Mouse (Mus musculus): ENCODE measurements around the gene Erfe. TPM values are rescaled to one million over a fixed set of nuclear protein-coding genes. Genes with fewer than 3 reads are reported as not detected.
A peak's percentile ranks its signal among the peaks of the same experiment; 100 is the strongest.

The Erfe gene
- polyA plus RNA-seq (2012; ENCODE audit: insufficient read depth, insufficient read length, missing spikeins) = not detected in 2 replicates

DNA sequence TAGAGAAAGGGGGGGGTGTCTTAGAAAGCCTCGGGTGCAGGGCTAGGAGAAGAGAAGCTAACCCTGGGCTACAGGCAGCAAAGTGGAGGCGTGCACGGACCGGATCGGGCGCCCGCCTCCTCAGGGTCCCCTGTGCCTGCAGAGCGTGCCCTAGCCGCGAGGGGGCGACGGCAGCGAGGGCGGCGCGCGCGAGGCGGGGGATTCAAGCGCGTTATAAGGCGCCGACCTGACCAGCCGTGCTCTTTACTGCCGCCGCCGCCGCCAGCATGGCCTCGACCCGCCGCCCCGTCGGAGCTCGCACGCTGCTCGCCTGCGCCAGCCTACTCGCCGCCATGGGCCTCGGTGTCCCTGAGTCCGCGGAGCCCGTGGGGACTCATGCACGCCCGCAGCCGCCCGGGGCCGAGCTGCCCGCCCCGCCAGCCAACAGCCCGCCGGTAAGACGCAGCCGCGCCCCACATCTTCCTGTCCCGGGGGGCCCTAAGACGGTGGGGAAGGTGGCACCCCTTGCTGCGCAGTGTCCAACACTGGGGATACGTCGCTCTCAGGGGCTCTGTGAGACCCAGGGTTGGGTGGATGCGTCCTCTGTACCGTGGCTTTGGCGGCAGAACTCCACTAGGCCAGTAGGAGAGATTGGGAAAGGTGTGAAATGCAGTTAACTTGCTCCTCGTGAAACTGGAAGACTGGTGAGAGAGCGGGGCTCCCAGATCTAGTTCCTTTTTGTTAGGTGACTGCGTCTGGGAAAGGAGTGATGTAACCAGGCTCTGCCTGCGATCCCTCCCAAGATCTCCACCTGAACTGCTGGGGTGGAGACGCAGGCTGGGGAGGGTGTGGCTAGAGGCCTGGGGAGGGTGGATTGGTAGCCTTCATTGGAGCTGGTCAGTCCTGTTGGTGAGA is at the start of gene Erfe:
Gene Erfe, plus strand, starts transcription at position 216 of the 894 bp plus-strand sequence.
- TF ChIP-seq CTCF (IDR thresholded peaks at IDR 0.05; ENCODE audit: low read depth, low read length) (no peak; the same call in 1 of the 2 replicates), POLR2A (IDR thresholded peaks at IDR 0.05; ENCODE audit: borderline replicate concordance, low read depth, low read length) (no peak)
- Histone ChIP-seq H3K4me3 (ENCODE audit: insufficient read depth, low read length) (peak within 1 kb of the TSS; percentile 50), H3K4me1 (ENCODE audit: control insufficient read depth, insufficient read depth, low read length) (peaks cover 2% of the 10 kb centered on the region; the same call in 1 of the 2 replicates), H3K27ac (ENCODE audit: insufficient read depth, low read depth, low read length) (no peak within 1 kb of the TSS)

- TF ChIP-seq POLR2A (IDR thresholded peaks at IDR 0.05; ENCODE audit: borderline replicate concordance, low read depth, low read length) (no peak), CTCF (IDR thresholded peaks at IDR 0.05; ENCODE audit: low read depth, low read length) (no peak)
- Histone ChIP-seq H3K4me1 (ENCODE audit: control insufficient read depth, insufficient read depth, low read length) (0 out of 2 replicates have a peak, but pooled peaks cover 4% of the 10 kb centered on the region), H3K4me3 (ENCODE audit: insufficient read depth, low read length) (no peak overlapping the region), H3K27ac (ENCODE audit: insufficient read depth, low read depth, low read length) (no peak overlapping the region)
These were observed 48.6 kb upstream of the Erfe start for GRCm38 (mm10) chr1:91317656-91318055.

DNA sequence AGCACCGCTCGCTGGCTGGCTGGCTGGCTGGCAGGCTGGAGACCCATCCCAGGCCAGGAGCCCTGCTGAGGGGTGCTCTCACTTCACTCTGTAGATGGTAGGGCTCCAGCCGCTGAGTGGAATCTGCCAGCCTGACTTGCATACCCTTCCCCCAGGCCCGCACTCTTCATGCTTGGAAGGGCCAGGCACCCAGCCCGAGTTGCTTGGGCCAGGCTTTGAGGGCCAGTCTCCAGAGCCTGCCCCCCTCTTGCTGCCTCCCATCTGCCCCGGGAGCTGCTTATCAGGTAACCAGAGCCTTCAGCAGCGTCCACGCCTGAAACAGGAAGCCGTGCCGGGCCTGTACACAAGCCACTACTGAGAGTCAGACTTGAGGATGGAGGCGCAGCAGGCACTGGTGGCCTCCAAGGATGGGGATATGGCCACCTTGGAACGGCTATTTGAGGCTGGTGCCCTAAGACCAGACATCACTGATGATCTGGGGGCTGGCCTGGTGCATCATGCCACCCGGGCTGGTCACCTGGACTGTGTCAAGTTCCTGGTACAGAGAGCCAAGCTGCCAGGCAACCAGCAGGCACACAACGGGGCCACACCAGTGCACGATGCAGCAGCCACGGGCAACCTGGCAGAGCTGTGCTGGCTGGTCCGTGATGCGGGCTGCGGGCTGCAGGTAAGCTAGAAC is 44.3 kb upstream of the Erfe start, which contains the start of gene Espnl:
Gene Espnl, plus strand, starts transcription at position 316 of the 679 bp plus-strand sequence.
- Histone ChIP-seq H3K27ac (ENCODE audit: insufficient read depth, low read depth, low read length) (no peak within 1 kb of the TSS), H3K4me1 (ENCODE audit: control insufficient read depth, insufficient read depth, low read length) (no peaks in the 10 kb centered on the region), H3K4me3 (ENCODE audit: insufficient read depth, low read length) (no peak within 1 kb of the TSS)
- TF ChIP-seq CTCF (IDR thresholded peaks at IDR 0.05; ENCODE audit: low read depth, low read length) (no peak), POLR2A (IDR thresholded peaks at IDR 0.05; ENCODE audit: borderline replicate concordance, low read depth, low read length) (no peak)

DNA sequence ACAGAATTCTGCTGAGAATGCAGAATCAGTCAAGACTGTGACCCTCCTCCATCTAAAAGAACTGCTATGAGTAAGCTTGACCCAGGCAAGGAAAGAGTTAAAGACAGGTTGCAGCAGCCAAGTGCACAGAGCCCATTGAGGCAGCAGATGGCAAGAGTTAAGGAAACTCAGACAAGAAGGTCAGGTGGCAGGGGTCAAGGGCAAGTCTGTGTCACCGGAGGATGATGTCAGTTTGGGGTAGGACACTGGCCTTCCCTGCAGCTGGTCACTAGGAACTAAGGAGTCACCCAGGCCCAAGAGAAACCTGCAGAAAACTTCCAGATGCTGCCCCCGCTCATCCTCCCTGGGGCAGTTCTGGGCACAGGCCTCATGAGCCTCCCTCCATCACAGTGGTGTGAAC is 41.6 kb upstream of the Erfe start:
- Histone ChIP-seq H3K4me1 (ENCODE audit: control insufficient read depth, insufficient read depth, low read length) (no peaks in the 10 kb centered on the region), H3K27ac (ENCODE audit: insufficient read depth, low read depth, low read length) (no peak overlapping the region), H3K4me3 (ENCODE audit: insufficient read depth, low read length) (no peak overlapping the region)
- no peak for TF ChIP-seq CTCF (IDR thresholded peaks at IDR 0.05; ENCODE audit: low read depth, low read length)
- no peak for TF ChIP-seq POLR2A (IDR thresholded peaks at IDR 0.05; ENCODE audit: borderline replicate concordance, low read depth, low read length)

DNA sequence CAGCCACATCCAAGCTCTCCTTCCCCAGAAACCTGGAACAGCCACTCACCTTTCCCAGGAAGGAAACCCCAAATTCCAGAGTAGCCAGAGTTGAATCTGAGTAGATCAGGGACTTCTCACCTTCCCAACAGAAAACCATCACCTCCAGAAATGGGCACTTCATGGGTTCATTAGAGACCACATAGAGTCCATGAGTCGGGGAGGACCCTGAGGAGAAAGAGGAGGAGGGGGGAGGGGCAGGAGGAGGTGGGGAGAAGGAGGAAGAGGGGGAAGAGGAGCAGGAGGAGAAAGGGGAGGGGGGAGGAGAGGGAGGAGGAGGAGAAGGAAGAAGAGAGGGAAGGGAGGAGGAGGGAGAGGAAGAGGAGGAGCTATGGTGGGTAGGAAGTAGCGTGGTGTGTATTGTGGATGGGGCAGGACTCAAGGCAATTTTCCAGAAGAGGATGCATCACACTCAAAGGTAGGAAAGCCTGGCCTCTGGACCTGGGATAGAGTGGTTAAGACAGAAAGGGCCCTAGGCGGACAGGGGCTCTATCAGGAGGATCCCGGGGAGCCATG is 40.7 kb upstream of the Erfe start:
- TF ChIP-seq CTCF (IDR thresholded peaks at IDR 0.05; ENCODE audit: low read depth, low read length) (no peak), POLR2A (IDR thresholded peaks at IDR 0.05; ENCODE audit: borderline replicate concordance, low read depth, low read length) (no peak)
- Histone ChIP-seq H3K4me3 (ENCODE audit: insufficient read depth, low read length) (peak overlapping the region; percentile 43), H3K4me1 (ENCODE audit: control insufficient read depth, insufficient read depth, low read length) (no peaks in the 10 kb centered on the region), H3K27ac (ENCODE audit: insufficient read depth, low read depth, low read length) (no peak overlapping the region)

DNA sequence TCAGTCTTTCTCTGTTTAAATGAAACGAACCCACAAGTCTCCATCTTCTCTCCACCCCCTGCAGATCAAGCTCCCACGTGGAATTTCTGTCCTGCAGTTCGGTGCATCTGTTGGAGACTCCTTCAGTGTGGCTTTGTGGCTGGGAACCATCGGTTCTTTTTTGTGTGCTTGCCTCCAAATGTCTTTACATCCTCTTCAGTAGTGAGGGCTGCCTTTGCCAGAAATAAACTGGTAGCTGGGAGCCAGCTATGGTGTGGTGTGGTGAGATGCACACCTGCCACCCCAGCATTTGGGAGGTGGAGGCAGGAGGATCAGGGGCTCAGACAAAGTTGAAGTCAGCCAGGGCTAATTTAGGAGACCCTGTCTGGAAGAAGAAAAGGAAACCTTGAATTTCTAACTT is 34.1 kb upstream of the Erfe start:
- no peak overlapping the region for H3K4me3 ChIP-seq (ENCODE audit: insufficient read depth, low read length)

DNA sequence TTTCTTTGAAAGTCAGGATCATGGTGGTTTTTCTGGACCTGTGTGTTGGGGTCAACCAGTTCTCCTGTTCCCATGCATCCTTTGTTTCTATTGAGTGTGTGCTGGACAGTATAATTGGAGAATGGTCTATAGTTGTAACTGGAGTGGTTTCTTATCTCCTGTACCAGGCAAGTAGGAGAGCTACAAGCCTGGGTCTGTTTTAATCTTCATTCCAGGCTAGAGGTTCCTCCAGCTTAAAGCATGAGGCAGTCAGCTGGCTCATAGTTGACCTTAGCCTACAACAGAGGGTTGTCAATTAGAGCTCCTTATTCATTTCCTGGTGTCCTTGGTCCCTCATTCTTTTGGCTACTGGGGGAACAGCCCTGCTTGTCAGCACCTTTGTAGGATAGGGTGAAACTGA is 32.6 kb upstream of the Erfe start:
- Histone ChIP-seq H3K4me1 (ENCODE audit: control insufficient read depth, insufficient read depth, low read length) (no peaks in the 10 kb centered on the region), H3K4me3 (ENCODE audit: insufficient read depth, low read length) (no peak overlapping the region), H3K27ac (ENCODE audit: insufficient read depth, low read depth, low read length) (no peak overlapping the region)
- no peak for TF ChIP-seq CTCF (IDR thresholded peaks at IDR 0.05; ENCODE audit: low read depth, low read length)
- TF ChIP-seq POLR2A (IDR thresholded peaks at IDR 0.05; ENCODE audit: borderline replicate concordance, low read depth, low read length) = no peak

More for the DNA sequence above, 34.1 kb upstream of the Erfe start:
- TF ChIP-seq CTCF (IDR thresholded peaks at IDR 0.05; ENCODE audit: low read depth, low read length) (no peak), POLR2A (IDR thresholded peaks at IDR 0.05; ENCODE audit: borderline replicate concordance, low read depth, low read length) (no peak)
- Histone ChIP-seq H3K4me1 (ENCODE audit: control insufficient read depth, insufficient read depth, low read length) (no peaks in the 10 kb centered on the region), H3K27ac (ENCODE audit: insufficient read depth, low read depth, low read length) (no peak overlapping the region)

DNA sequence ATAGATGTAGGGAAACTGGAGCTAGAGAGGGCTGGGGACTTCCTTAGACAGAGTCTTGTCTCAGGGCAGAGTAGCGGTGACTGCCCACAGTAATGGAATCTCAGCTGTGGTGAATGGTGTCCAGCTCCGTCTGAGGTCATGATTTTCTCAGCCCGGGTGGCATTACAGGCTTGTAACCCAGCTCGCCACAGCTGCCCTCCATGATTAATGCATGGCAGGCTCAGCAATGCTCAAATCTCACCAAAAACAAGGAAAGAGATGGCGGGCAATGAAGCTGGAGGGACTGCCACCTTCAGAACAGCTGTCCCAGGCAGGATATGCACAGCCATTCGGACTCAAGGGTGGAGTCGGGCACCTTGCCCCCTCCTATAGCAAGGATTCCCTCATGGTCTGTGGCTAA is 28.9 kb upstream of the Erfe start:
- no peak for TF ChIP-seq POLR2A (IDR thresholded peaks at IDR 0.05; ENCODE audit: borderline replicate concordance, low read depth, low read length)
- no peak for TF ChIP-seq CTCF (IDR thresholded peaks at IDR 0.05; ENCODE audit: low read depth, low read length)
- Histone ChIP-seq H3K4me3 (ENCODE audit: insufficient read depth, low read length) (no peak overlapping the region), H3K27ac (ENCODE audit: insufficient read depth, low read depth, low read length) (no peak overlapping the region)

DNA sequence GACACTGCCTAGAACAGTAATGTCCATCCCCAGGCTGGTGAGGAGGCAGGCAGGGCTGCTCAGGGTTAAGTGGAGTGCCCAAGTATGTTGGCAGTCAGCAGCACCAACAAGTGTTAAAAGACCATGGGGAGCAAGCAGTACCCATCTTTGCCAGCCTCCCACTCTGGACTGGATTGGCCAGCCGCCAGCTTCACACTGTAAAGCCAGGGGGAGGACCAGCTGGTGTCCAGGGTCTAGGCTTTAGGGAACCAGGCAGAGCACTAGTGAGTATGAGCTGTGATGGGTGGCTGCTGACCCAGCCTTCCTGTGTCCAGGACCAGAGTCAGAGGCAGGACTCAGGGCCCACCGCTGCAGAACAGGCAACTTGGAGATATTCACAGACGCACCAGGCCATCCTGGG is 22.2 kb upstream of the Erfe start:
- no peak overlapping the region for H3K27ac ChIP-seq (ENCODE audit: insufficient read depth, low read depth, low read length)
- TF ChIP-seq CTCF (IDR thresholded peaks at IDR 0.05; ENCODE audit: low read depth, low read length) = no peak
- TF ChIP-seq POLR2A (IDR thresholded peaks at IDR 0.05; ENCODE audit: borderline replicate concordance, low read depth, low read length) = no peak
- no peaks in the 10 kb centered on the region for H3K4me1 ChIP-seq (ENCODE audit: control insufficient read depth, insufficient read depth, low read length)
- H3K4me3 ChIP-seq (ENCODE audit: insufficient read depth, low read length) = no peak overlapping the region

More for the DNA sequence above, 28.9 kb upstream of the Erfe start:
- H3K4me1 ChIP-seq (ENCODE audit: control insufficient read depth, insufficient read depth, low read length) = no peaks in the 10 kb centered on the region
